Mouse (Mus musculus) right cerebral cortex, postnatal 14 days (tissue): ENCODE results near the gene Cltrn.
A peak's percentile ranks its signal among the peaks of the same experiment; 100 is the strongest.

Source experiments
- DNase-seq: peaks from one replicate; pipeline ENCODE4 v3.0.0; 2022

The Cltrn gene

GRCm38 (mm10) chrX:164088582-164088981 lies at the start of gene Cltrn:
Cltrn (plus strand) TSS chrX:164088830.
- no peak for DNase-seq

DNA sequence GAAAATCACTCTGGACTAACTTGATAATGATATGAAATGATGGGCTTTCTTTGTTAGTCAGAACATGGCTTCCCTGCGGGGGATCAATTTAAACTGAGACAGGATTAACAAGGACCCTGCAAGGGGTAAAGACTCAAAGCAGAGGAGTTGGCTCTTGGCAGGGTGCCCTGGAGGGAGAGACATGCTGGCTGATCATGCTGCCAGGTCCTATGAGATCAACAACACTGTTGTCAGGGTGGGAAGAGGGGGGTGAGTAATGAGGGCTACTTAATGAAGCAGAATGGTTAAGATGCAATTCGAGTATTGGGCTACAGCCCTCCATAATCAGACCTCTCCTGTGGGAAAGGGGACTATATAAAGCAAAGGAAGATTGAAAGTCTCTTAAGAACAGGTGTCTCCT lies 49.7 kb upstream of the Cltrn start:
- no peak for DNase-seq

- DNase-seq, result peak; percentile 32
Measured at GRCm38 (mm10) chrX:164042069-164042468, 46.6 kb upstream of the Cltrn start.

DNA sequence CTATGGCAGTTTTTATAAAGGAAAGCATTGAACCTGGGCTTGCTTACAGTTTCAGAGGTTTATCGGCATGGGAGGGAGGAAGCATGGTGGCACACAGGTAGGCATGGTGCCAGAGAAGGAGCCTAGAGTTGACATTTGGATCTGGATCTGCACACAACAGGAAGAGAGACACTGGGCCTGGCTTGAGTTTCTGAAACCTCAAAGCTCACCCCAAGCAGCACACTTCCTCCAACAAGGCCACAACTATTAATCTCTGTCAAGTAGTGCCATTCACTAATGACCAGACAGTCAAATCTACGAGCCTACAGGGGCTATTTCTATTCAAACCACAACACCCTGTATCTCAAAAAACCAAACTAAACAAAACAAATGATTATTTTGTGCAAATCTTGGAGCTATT lies 41.9 kb upstream of the Cltrn start:
- DNase-seq, result no peak

GRCm38 (mm10) chrX:164055726-164056125 lies 32.9 kb upstream of the Cltrn start:
- no peak for DNase-seq

- DNase-seq, result no peak
Measured at GRCm38 (mm10) chrX:164058523-164058922, 30.1 kb upstream of the Cltrn start.

DNA sequence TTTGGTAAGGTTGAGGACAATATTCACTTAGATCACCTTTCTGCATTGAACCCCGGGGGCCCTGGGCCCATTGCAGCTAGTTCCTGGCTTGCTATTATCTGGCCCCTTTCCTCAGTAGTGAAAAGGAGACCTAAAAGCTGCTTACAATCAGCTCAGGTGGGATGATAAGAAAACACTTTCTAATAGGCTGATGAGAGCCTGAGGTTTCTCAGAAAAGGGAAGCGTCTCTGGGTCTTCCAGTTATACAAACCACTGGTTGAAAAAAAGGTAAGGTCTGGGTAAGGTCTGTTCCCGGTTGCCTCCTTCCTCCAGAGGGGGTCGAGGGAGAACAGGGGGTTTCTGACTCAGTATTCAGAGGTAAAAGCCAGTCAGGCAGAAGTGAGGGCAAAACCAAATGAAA lies 29.6 kb upstream of the Cltrn start:
- no peak for DNase-seq

DNA sequence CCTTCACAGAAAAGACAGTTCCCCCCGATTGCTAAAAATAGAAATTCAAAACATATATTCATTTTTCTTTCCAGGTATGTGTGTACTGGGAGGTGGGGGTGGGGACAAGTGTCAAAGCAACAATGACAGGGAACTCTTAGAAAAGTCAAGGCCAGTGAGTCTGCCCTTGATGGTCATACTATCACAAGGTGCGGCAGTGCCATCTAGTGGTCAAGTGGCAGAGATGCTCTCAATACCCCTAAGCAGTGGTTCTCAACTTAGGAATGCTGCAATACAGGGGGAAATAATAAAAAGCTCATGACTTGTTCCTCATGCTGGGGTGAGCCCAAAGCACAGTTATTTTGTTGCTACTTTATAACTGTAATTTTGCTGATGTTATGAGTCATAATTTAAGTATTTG lies 22.4 kb upstream of the Cltrn start:
- DNase-seq, result peak; percentile 69

DNA sequence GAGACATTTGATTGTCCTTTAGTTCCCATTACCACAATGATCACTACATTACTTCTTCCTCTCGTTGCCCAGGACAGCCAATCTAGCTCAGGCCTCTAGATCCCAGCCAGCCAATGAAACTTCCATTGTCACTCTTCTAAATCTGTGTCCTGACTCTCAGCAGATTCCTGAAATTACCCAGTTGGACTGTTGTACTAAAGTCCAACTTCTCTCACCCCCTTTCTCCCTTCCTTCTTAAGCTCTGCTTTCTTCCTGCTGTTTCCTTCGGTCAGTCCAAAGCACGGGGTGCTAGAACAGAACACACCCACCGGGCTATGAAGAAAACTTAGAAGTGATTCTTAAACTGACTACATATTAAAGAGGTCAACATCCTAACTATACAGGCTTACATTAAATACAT lies 19.7 kb upstream of the Cltrn start:
- no peak for DNase-seq

- peak; percentile 87 for DNase-seq
Measured at GRCm38 (mm10) chrX:164076040-164076775, 12.4 kb upstream of the Cltrn start, which contains the start of gene Siah1b. Siah1b (minus strand) TSS chrX:164076493.

GRCm38 (mm10) chrX:164082030-164082429 lies 6.6 kb upstream of the Cltrn start:
- DNase-seq, result no peak

DNA sequence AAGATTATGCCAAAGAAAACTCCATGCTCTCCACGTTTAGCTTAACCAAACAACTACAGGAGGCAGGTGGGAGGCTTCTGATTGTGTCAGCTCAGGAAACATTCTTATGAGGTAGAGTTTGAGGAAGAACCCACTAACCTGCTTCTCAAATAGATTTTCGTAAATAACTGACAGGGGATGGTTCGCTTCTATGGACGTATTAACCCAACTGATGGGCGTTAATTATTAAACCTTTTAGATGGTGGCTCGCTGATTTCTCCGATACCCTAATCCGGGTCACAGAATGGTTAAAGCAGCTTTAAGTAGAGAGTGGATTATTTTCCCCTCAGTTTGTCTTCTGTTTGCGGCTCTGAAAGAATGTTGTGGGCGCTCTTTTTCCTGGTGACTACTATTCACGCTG lies 1.3 kb downstream of the Cltrn start:
- DNase-seq, result no peak

GRCm38 (mm10) chrX:164092300-164093169 lies 3.9 kb downstream of the Cltrn start:
- DNase-seq, result no peak

DNA sequence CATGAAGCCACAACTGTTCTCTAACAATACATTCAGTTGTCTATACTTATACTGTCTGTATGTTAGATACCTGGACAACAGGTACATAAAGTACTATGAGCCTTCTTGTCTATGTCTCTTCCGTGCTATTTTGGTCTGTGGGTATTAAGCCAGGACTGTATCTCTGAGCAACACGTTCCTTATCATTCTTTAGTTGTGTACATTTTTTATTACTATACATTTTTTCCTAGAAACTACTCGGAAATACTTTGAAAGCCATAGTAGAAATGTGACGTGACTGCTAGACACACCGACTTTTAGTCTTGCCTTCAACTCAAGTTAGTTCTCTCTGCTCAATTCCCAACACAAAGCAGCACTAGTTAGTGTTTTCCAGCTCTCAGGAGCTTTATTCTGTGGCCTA lies 4.8 kb downstream of the Cltrn start:
- no peak for DNase-seq

GRCm38 (mm10) chrX:164095838-164096237 lies 7.2 kb downstream of the Cltrn start:
- DNase-seq, result no peak

- no peak for DNase-seq
Measured at GRCm38 (mm10) chrX:164101483-164101882, 12.9 kb downstream of the Cltrn start.

DNA sequence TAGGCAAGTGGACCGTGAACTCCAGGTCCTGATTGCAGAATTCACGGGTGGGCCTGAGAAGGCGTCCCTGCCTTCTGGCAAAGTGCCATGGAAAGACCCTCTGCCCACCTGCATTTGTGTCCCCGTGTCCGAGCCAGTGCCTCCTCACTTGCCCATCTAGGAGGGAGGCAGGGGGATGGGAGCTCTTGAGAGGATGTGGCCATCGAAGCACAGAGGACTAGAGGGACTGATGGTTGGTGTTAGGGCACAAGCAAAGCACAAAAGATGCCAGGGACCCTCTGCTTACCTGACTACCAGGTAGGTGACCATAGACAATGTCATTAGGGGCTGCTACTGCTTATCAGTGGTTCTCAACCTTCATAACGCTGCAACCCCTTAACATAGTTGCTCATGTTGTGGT lies 13.6 kb downstream of the Cltrn start:
- DNase-seq, result no peak

DNA sequence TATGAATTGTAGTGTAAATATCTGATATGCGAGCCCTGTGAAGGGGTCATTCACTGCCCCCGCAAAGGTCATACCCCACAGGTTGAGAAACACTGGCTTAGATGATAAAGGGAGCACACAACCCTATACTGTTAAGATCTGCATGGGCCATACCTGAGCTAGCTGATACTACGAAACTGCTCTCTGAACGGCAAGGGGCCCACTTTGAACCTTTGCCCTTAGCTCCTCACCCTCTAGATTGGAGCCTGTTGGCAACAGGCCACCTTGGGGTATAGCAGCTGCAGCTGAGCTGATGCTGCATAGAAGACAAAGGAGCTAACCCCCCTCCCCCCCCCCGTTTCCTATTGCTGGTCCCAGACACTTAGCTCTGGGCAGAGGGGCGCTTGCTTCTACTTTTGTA lies 14.0 kb downstream of the Cltrn start:
- DNase-seq, result no peak

GRCm38 (mm10) chrX:164111146-164111545 lies 22.5 kb downstream of the Cltrn start:
- DNase-seq, result no peak

GRCm38 (mm10) chrX:164113744-164114143 lies 25.1 kb downstream of the Cltrn start:
- no peak for DNase-seq

DNA sequence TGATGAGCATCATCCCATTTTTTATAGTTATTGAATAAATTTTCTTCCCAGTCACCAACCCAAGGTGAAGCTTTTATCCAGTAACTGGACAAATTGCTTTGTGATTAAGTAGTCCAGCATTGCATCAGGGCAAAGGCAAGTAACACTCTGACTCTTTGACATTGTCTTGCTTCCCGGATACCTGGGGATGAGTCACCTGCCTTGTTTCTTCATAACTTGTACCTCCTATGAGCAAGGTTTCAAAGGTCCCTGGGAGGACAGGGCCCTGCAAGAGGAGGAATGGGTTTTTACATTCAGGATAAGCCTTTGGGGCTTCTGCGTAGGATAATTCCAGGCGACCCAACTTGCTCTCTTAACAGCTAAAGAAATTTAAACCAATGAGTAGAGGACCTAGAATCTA lies 35.3 kb downstream of the Cltrn start:
- DNase-seq, result no peak

DNA sequence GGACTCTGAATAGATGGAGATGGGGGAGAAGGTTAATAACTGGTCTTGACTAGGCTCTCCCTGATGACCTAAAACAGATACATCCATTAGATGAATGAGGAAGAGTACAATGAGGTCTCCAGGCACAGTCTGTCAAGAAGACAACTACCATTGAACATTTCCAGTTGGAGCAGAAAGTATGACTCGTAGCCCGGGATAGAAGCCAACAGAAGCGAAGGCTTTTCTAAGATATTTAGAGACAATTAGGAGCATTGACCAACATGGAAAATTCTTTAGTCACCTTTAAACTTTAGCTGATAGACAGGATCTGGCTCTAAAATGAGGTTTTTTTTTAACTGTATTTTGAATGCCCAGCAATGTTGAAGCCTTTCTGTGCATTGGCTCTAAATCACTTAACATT lies 44.9 kb downstream of the Cltrn start:
- no peak for DNase-seq

- no peak for DNase-seq
Measured at GRCm38 (mm10) chrX:164135304-164135818, 46.7 kb downstream of the Cltrn start.

GRCm38 (mm10) chrX:164139032-164139431 lies 50.4 kb downstream of the Cltrn start, which contains the start of gene Ace2:
Ace2 (plus strand) TSS chrX:164139332.
- DNase-seq, result no peak
